In the genomic region with DNA sequence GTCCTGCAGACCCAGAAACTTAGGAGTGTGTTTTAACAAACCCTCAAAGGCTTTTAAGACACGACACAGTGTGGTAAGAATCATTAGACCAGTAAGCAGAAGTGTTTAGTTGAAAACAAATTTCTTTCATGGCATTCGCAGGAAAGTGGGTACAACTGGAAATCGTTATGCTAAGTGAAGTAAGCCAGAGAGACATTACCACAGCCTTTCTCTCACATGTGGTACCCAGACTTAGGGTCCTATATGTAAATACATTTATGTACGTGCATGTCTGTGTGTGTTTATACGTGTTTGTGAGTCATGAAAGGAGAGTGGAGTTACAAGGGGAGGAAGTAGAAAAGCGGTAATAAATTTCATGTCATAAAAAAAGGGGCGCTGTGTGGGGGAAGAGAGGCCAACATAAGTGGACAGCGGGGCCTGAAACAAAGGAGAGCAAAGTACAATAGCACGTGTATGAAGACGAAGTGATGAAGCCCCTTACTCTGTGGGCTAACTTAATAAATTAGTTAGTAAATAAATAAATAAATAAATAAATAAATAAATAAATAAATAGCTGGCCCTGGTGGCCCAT, we compare ENCODE assay signal across 28 mouse cellular contexts. TPM values are rescaled to one million over a fixed set of nuclear protein-coding genes. Genes with fewer than 3 reads are reported as not detected.
A peak's percentile ranks its signal among the peaks of the same experiment; 100 is the strongest.
DNase-seq lines count a peak whose midpoint lies in the region; ATAC-seq and TF ChIP-seq lines count a peak whose summit lies in the region.
"Had no signal": no experiment of that assay in that cellular context is flagged by ENCODE, and none has a peak within 500 bp of the region (broad histone marks: within the 10 kb centered on the region; RNA-seq: fewer than 3 reads in every experiment).

No protein-coding gene starts in this region.

- H3K4me3 ChIP-seq in embryonic facial prominence, embryonic 13.5 days, result no peak overlapping the region
- no peak overlapping the region for H3K4me3 ChIP-seq in intestine, embryonic 16.5 days (ENCODE audit: low read length)
- H3K4me3 ChIP-seq in limb, embryonic 14.5 days (replicated peaks; ENCODE audit: low read length), result no peak overlapping the region
- H3K4me3 ChIP-seq: embryonic facial prominence, embryonic 12.5 days; forebrain, embryonic 15.5 days; gastrocnemius, adult 2 months; heart, embryonic 10.5 days; hindbrain, embryonic 12.5 days had no signal

- H3K4me2 ChIP-seq in embryonic facial prominence, embryonic 13.5 days, result no peak overlapping the region
- no peak overlapping the region for H3K4me2 ChIP-seq in intestine, embryonic 16.5 days (ENCODE audit: low read depth, low read length)
- no peak overlapping the region for H3K4me2 ChIP-seq in limb, embryonic 14.5 days (replicated peaks; ENCODE audit: low read depth, low read length, severe bottlenecking)
- H3K4me2 ChIP-seq: embryonic facial prominence, embryonic 12.5 days; forebrain, embryonic 15.5 days; hindbrain, embryonic 12.5 days had no signal

- peak; percentile 62 for DNase-seq in forelimb bud, embryonic 11.5 days (ENCODE audit: low read depth, low spot score)
- peak; percentile 43 for DNase-seq in limb, embryonic 14.5 days (ENCODE audit: low spot score)
- no peak for DNase-seq in gastrocnemius, postnatal 36 days
- no peak for DNase-seq in T-cell, adult 2 months (ENCODE audit: low spot score)
- DNase-seq: adrenal gland, postnatal 14 days; cerebellum, adult 18-20 months; cerebellum, adult 9-11 months; cerebellum, postnatal 36 days; gastrocnemius, adult 2 months; gastrocnemius, postnatal 25 days; heart, adult 18-20 months; heart, postnatal 10 days; heart, postnatal 4 days; kidney, adult 11 months had no signal

- ATAC-seq in embryonic facial prominence, embryonic 13.5 days (ENCODE audit: insufficient number of reproducible peaks, insufficient read depth, low FRiP score, low TSS enrichment, low read depth), result no peak
- peak; percentile 68 for ATAC-seq in intestine, embryonic 16.5 days
- ATAC-seq in limb, embryonic 14.5 days (ENCODE audit: low FRiP score, low read depth), result peak; percentile 41; the same call in 1 of the 2 replicates
- ATAC-seq in erythroblast, adult 5-6 weeks (replicated peaks; ENCODE audit: low FRiP score, poor library complexity, severe bottlenecking), result no peak
- ATAC-seq: activated CD4-positive, CD25-positive, alpha-beta regulatory T cell, adult 4 months; forebrain, embryonic 15.5 days; hindbrain, postnatal 0 days had no signal

- peaks cover 57% of the 10 kb centered on the region for H3K36me3 ChIP-seq in embryonic facial prominence, embryonic 13.5 days
- no peaks in the 10 kb centered on the region for H3K36me3 ChIP-seq in intestine, embryonic 16.5 days (ENCODE audit: control insufficient read depth, insufficient read depth, low read length)
- H3K36me3 ChIP-seq in limb, embryonic 14.5 days (ENCODE audit: control insufficient read depth, insufficient read depth, low read length), result peaks cover 69% of the 10 kb centered on the region
- H3K36me3 ChIP-seq: forebrain, embryonic 15.5 days; hindbrain, embryonic 12.5 days had no signal

- WGBS in embryonic facial prominence, embryonic 13.5 days, result 49% methylated on average over 10 of the region's 10 CpGs
- 66% methylated on average over 10 of the region's 10 CpGs for WGBS in intestine, embryonic 16.5 days
- WGBS in limb, embryonic 14.5 days, result 33% methylated on average over 10 of the region's 10 CpGs

- intact Hi-C loops in gastrocnemius, postnatal 36 days (cut with DNase I), result no loop called here

- H3K27me3 ChIP-seq in embryonic facial prominence, embryonic 13.5 days, result no peaks in the 10 kb centered on the region
- H3K27me3 ChIP-seq in intestine, embryonic 16.5 days (replicated peaks; ENCODE audit: control insufficient read depth, insufficient read depth, low read length), result no peaks in the 10 kb centered on the region
- no peaks in the 10 kb centered on the region for H3K27me3 ChIP-seq in limb, embryonic 14.5 days (ENCODE audit: control insufficient read depth, insufficient read depth, low read length)
- H3K27me3 ChIP-seq: embryonic facial prominence, embryonic 12.5 days; forebrain, embryonic 15.5 days; hindbrain, embryonic 12.5 days had no signal

- peaks cover 10% of the 10 kb centered on the region for H3K4me1 ChIP-seq in embryonic facial prominence, embryonic 13.5 days
- H3K4me1 ChIP-seq in intestine, embryonic 16.5 days (ENCODE audit: control insufficient read depth, insufficient read depth, low read length), result 0 out of 2 replicates have a peak, but pooled peaks cover 3% of the 10 kb centered on the region
- no peaks in the 10 kb centered on the region for H3K4me1 ChIP-seq in limb, embryonic 14.5 days (ENCODE audit: control insufficient read depth, insufficient read depth, low read length)
- H3K4me1 ChIP-seq: embryonic facial prominence, embryonic 12.5 days; forebrain, embryonic 15.5 days; heart, embryonic 10.5 days; hindbrain, embryonic 12.5 days had no signal

- H3K9me3 ChIP-seq in embryonic facial prominence, embryonic 13.5 days, result no peaks in the 10 kb centered on the region
- no peaks in the 10 kb centered on the region for H3K9me3 ChIP-seq in intestine, embryonic 16.5 days (ENCODE audit: control insufficient read depth, low read length)
- H3K9me3 ChIP-seq in limb, embryonic 14.5 days (ENCODE audit: control insufficient read depth, low read length), result no peaks in the 10 kb centered on the region
- H3K9me3 ChIP-seq: embryonic facial prominence, embryonic 12.5 days; forebrain, embryonic 15.5 days; heart, embryonic 10.5 days; hindbrain, embryonic 12.5 days had no signal

- TF ChIP-seq POLR2A in limb, embryonic 14.5 days (IDR thresholded peaks at IDR 0.05; ENCODE audit: borderline replicate concordance, extremely low read depth, insufficient read depth, insufficient read length), result no peak

- H3K27ac ChIP-seq in embryonic facial prominence, embryonic 13.5 days, result peak overlapping the region; percentile 45; the same call in 1 of the 2 replicates
- no peak overlapping the region for H3K27ac ChIP-seq in intestine, embryonic 16.5 days (ENCODE audit: low read length)
- H3K27ac ChIP-seq in limb, embryonic 14.5 days (replicated peaks; ENCODE audit: low read depth, low read length), result no peak overlapping the region
- H3K27ac ChIP-seq: embryonic facial prominence, embryonic 12.5 days; forebrain, embryonic 15.5 days; gastrocnemius, adult 2 months; heart, embryonic 10.5 days; hindbrain, embryonic 12.5 days; hindbrain, postnatal 0 days had no signal

- H3K9ac ChIP-seq in embryonic facial prominence, embryonic 13.5 days, result no peak overlapping the region
- no peak overlapping the region for H3K9ac ChIP-seq in intestine, embryonic 16.5 days (ENCODE audit: low read depth, low read length)
- no peak overlapping the region for H3K9ac ChIP-seq in limb, embryonic 14.5 days (ENCODE audit: low read depth, low read length, severe bottlenecking)
- H3K9ac ChIP-seq: embryonic facial prominence, embryonic 12.5 days; forebrain, embryonic 15.5 days; hindbrain, embryonic 12.5 days had no signal

RNA-seq across cellular contexts. Expression of a gene that starts 24.8 kb away (rescaled TPM):
- 9.8 and 34.6 TPM in 2 replicates for polyA plus RNA-seq in embryonic facial prominence, embryonic 13.5 days (2015; fragmentation: Nextera tagmentation; extraction: Ambion mirVana)
- 8.4 and 10.6 TPM in 2 replicates for polyA plus RNA-seq in intestine, embryonic 16.5 days (2015; fragmentation: Nextera tagmentation; extraction: Ambion mirVana)
- 27.8 and 43.1 TPM in 2 replicates for polyA plus RNA-seq in limb, embryonic 14.5 days (2012; rRNA removed)
- polyA plus RNA-seq in limb, embryonic 14.5 days (2014; fragmentation: Nextera tagmentation; extraction: Ambion mirVana), result 11.1 and 15.2 TPM in 2 replicates
- total RNA-seq in gastrocnemius, postnatal 36 days (2021), result 10 to 100 TPM; 77.3 to 89.2 TPM
- 20.6 and 31.1 TPM in 2 replicates for total RNA-seq in erythroblast, adult 5-6 weeks (2015; ENCODE audit: low replicate concordance)
- not detected in 2 replicates for total RNA-seq in erythroblast, adult 5-6 weeks (2017; ENCODE audit: low replicate concordance)

RNA-seq across cellular contexts. Expression of a gene that starts 37.8 kb away (rescaled TPM):
- polyA plus RNA-seq in embryonic facial prominence, embryonic 13.5 days (2015; fragmentation: Nextera tagmentation; extraction: Ambion mirVana), result 21.5 and 22.3 TPM in 2 replicates
- polyA plus RNA-seq in intestine, embryonic 16.5 days (2015; fragmentation: Nextera tagmentation; extraction: Ambion mirVana), result 11.5 and 12.5 TPM in 2 replicates
- 49.5 and 60.4 TPM in 2 replicates for polyA plus RNA-seq in limb, embryonic 14.5 days (2012; rRNA removed)
- 23.0 and 25.0 TPM in 2 replicates for polyA plus RNA-seq in limb, embryonic 14.5 days (2014; fragmentation: Nextera tagmentation; extraction: Ambion mirVana)
- total RNA-seq in gastrocnemius, postnatal 36 days (2021), result under 1 TPM in 1 of 2 experiments, not detected in 1; 0.10 TPM
- not detected in 2 replicates for total RNA-seq in erythroblast, adult 5-6 weeks (2015; ENCODE audit: low replicate concordance)
- total RNA-seq in erythroblast, adult 5-6 weeks (2017; ENCODE audit: low replicate concordance), result not detected in 2 replicates
- total RNA-seq: MEL had no signal
- polyA plus RNA-seq: activated CD4-positive, CD25-positive, alpha-beta regulatory T cell, adult 4 months had no signal

RNA-seq across cellular contexts. Expression of a gene that starts 48.1 kb away (rescaled TPM):
- polyA plus RNA-seq in embryonic facial prominence, embryonic 13.5 days (2015; fragmentation: Nextera tagmentation; extraction: Ambion mirVana), result not detected in 2 replicates
- polyA plus RNA-seq in intestine, embryonic 16.5 days (2015; fragmentation: Nextera tagmentation; extraction: Ambion mirVana), result not detected in 2 replicates
- polyA plus RNA-seq in limb, embryonic 14.5 days (2012; rRNA removed), result not detected in 2 replicates
- not detected in 2 replicates for polyA plus RNA-seq in limb, embryonic 14.5 days (2014; fragmentation: Nextera tagmentation; extraction: Ambion mirVana)
- total RNA-seq in gastrocnemius, postnatal 36 days (2021), result not detected
- total RNA-seq in erythroblast, adult 5-6 weeks (2015; ENCODE audit: low replicate concordance), result not detected in 2 replicates
- not detected in 2 replicates for total RNA-seq in erythroblast, adult 5-6 weeks (2017; ENCODE audit: low replicate concordance)
- total RNA-seq: adrenal gland, adult 18-20 months; adrenal gland, postnatal 14 days; gastrocnemius, adult 2 months; gastrocnemius, postnatal 25 days; heart, adult 18-20 months; heart, postnatal 10 days; heart, postnatal 4 days; hindbrain, postnatal 0 days; MEL had no signal
- polyA plus RNA-seq: activated CD4-positive, CD25-positive, alpha-beta regulatory T cell, adult 4 months; C2C12; embryonic facial prominence, embryonic 12.5 days; forebrain, embryonic 11.5 days; forebrain, embryonic 15.5 days; heart, embryonic 10.5 days; heart, embryonic 14.5 days; hindbrain, embryonic 12.5 days; hindbrain, postnatal 0 days had no signal

RNA-seq across cellular contexts. Expression of a gene that starts 54.7 kb away (rescaled TPM):
- polyA plus RNA-seq in embryonic facial prominence, embryonic 13.5 days (2015; fragmentation: Nextera tagmentation; extraction: Ambion mirVana), result 37.9 and 44.5 TPM in 2 replicates
- polyA plus RNA-seq in intestine, embryonic 16.5 days (2015; fragmentation: Nextera tagmentation; extraction: Ambion mirVana), result 170 and 181 TPM in 2 replicates
- 21.7 and 25.2 TPM in 2 replicates for polyA plus RNA-seq in limb, embryonic 14.5 days (2012; rRNA removed)
- 56.1 and 58.6 TPM in 2 replicates for polyA plus RNA-seq in limb, embryonic 14.5 days (2014; fragmentation: Nextera tagmentation; extraction: Ambion mirVana)
- under 1 TPM; 0.18 to 0.37 TPM for total RNA-seq in gastrocnemius, postnatal 36 days (2021)
- total RNA-seq in erythroblast, adult 5-6 weeks (2015; ENCODE audit: low replicate concordance), result 0.96 and 2.9 TPM in 2 replicates
- 0.84 and 1.2 TPM in 2 replicates for total RNA-seq in erythroblast, adult 5-6 weeks (2017; ENCODE audit: low replicate concordance)
- total RNA-seq: MEL had no signal

Comparison
In these comparisons a context has a peak if more than half of its experiments do, and no peak if none do; other contexts are left out.
1. ATAC-seq: peak in intestine, embryonic 16.5 days (single experiment) and limb, embryonic 14.5 days (single experiment); none in embryonic facial prominence, embryonic 13.5 days (single experiment) and erythroblast, adult 5-6 weeks (single experiment).
2. DNase-seq: peak in forelimb bud, embryonic 11.5 days (single experiment) and limb, embryonic 14.5 days (single experiment); none in gastrocnemius, postnatal 36 days (0 of 2) and T-cell, adult 2 months (single experiment).